ENCODE assay signal across 9 mouse cellular contexts in genomic region chr2:25482969-25483368, GRCm38 (mm10). TPM values are rescaled to one million over a fixed set of nuclear protein-coding genes. Genes with fewer than 3 reads are reported as not detected.
DNase-seq lines count a peak whose midpoint lies in the region; ATAC-seq and TF ChIP-seq lines count a peak whose summit lies in the region.
"Had no signal": no experiment of that assay in that cellular context is flagged by ENCODE, and none has a peak within 500 bp of the region (broad histone marks: within the 10 kb centered on the region; RNA-seq: fewer than 3 reads in every experiment).

No protein-coding gene starts in this region.

- TF ChIP-seq CTCF in E14TG2a.4 (conservative IDR thresholded peaks at IDR 0.05; ENCODE audit: low read length) = peak; percentile 42

- ATAC-seq in intestine, embryonic 14.5 days (replicated peaks; ENCODE audit: low FRiP score, low TSS enrichment, low read depth) = 0 out of 2 replicates have a peak, but pooled peaks have one; percentile 22
- no peak for ATAC-seq in intestine, embryonic 16.5 days
- ATAC-seq in liver, embryonic 13.5 days (ENCODE audit: low read depth) = no peak

- H3K9me3 ChIP-seq in intestine, embryonic 14.5 days (ENCODE audit: control insufficient read depth, low read length) = no peaks in the 10 kb centered on the region
- H3K9me3 ChIP-seq in intestine, embryonic 16.5 days (ENCODE audit: control insufficient read depth, low read length) = no peaks in the 10 kb centered on the region
- H3K9me3 ChIP-seq in E14TG2a.4 (ENCODE audit: low read length) = no peaks in the 10 kb centered on the region
- H3K9me3 ChIP-seq in liver, embryonic 13.5 days (replicated peaks) = no peaks in the 10 kb centered on the region

- intact Hi-C loops in left cerebral cortex, postnatal 25 days (cut with DNase I) = loop anchor here (10.0 kb wide), 1 partner anchor 58 kb away; the partner anchor contains the start of genes Abca2 and Fut7

- H3K4me3 ChIP-seq in intestine, embryonic 14.5 days (ENCODE audit: low read depth, low read length) = no peak overlapping the region
- no peak overlapping the region for H3K4me3 ChIP-seq in intestine, embryonic 16.5 days (ENCODE audit: low read length)
- H3K4me3 ChIP-seq in E14TG2a.4 (replicated peaks; ENCODE audit: low read length) = no peak overlapping the region
- H3K4me3 ChIP-seq in liver, embryonic 13.5 days (replicated peaks) = no peak overlapping the region

- no peaks in the 10 kb centered on the region for H3K27me3 ChIP-seq in intestine, embryonic 14.5 days (replicated peaks; ENCODE audit: control insufficient read depth, insufficient read depth, low read length)
- H3K27me3 ChIP-seq in intestine, embryonic 16.5 days (replicated peaks; ENCODE audit: control insufficient read depth, insufficient read depth, low read length) = no peaks in the 10 kb centered on the region
- 0 out of 2 replicates have a peak, but pooled peaks cover 6% of the 10 kb centered on the region for H3K27me3 ChIP-seq in E14TG2a.4 (ENCODE audit: insufficient read depth, low read length)
- H3K27me3 ChIP-seq in liver, embryonic 13.5 days = no peaks in the 10 kb centered on the region

- H3K27ac ChIP-seq in intestine, embryonic 14.5 days (ENCODE audit: low read depth) = no peak overlapping the region
- no peak overlapping the region for H3K27ac ChIP-seq in intestine, embryonic 16.5 days (ENCODE audit: low read length)
- no peak overlapping the region for H3K27ac ChIP-seq in liver, embryonic 13.5 days

- no peaks in the 10 kb centered on the region for H3K36me3 ChIP-seq in intestine, embryonic 14.5 days (ENCODE audit: control insufficient read depth, insufficient read depth, low read length)
- H3K36me3 ChIP-seq in intestine, embryonic 16.5 days (ENCODE audit: control insufficient read depth, insufficient read depth, low read length) = no peaks in the 10 kb centered on the region
- no peaks in the 10 kb centered on the region for H3K36me3 ChIP-seq in E14TG2a.4 (ENCODE audit: insufficient read depth, low read length)
- no peaks in the 10 kb centered on the region for H3K36me3 ChIP-seq in liver, embryonic 13.5 days

- H3K9ac ChIP-seq in intestine, embryonic 14.5 days (ENCODE audit: low read length) = no peak overlapping the region
- no peak overlapping the region for H3K9ac ChIP-seq in intestine, embryonic 16.5 days (ENCODE audit: low read depth, low read length)
- H3K9ac ChIP-seq in liver, embryonic 13.5 days = no peak overlapping the region

- peak; percentile 67 for DNase-seq in intestine, embryonic 14.5 days (ENCODE audit: low spot score)
- peak; percentile 82 for DNase-seq in cerebellum, adult 9-10 months
- DNase-seq in liver, embryonic 13.5 days = peak; percentile 37
- DNase-seq in thymus, postnatal 0 days (ENCODE audit: low spot score) = peak; percentile 81
- DNase-seq in left cerebral cortex, postnatal 25 days (ENCODE audit: low spot score in 2 of 2) = no peak
- no peak for DNase-seq in left cerebral cortex, adult 9 months (ENCODE audit: low spot score in 2 of 2)

- no peaks in the 10 kb centered on the region for H3K4me1 ChIP-seq in intestine, embryonic 14.5 days (replicated peaks; ENCODE audit: control insufficient read depth, insufficient read depth, low read length)
- H3K4me1 ChIP-seq in intestine, embryonic 16.5 days (ENCODE audit: control insufficient read depth, insufficient read depth, low read length) = peaks cover 12% of the 10 kb centered on the region
- H3K4me1 ChIP-seq in E14TG2a.4 (replicated peaks; ENCODE audit: low read depth, low read length) = 0 out of 2 replicates have a peak, but pooled peaks cover 3% of the 10 kb centered on the region
- peaks cover 29% of the 10 kb centered on the region for H3K4me1 ChIP-seq in liver, embryonic 13.5 days (replicated peaks)

- H3K4me2 ChIP-seq in intestine, embryonic 14.5 days (ENCODE audit: low read length) = no peak overlapping the region
- H3K4me2 ChIP-seq in intestine, embryonic 16.5 days (ENCODE audit: low read depth, low read length) = no peak overlapping the region
- H3K4me2 ChIP-seq in liver, embryonic 13.5 days = no peak overlapping the region

- 26% methylated on average over 7 of the region's 7 CpGs for whole genome bisulfite sequencing in intestine, embryonic 14.5 days
- WGBS in intestine, embryonic 16.5 days = 25% methylated on average over 7 of the region's 7 CpGs
- 13% methylated on average over 7 of the region's 7 CpGs for WGBS in liver, embryonic 13.5 days (ENCODE audit: insufficient replicate concordance)

RNA-seq across cellular contexts. Expression of gene Lcn12, which starts 10.7 kb away (rescaled TPM):
- polyA plus RNA-seq in intestine, embryonic 14.5 days (2014; fragmentation: Nextera tagmentation; extraction: Ambion mirVana) = not detected in 2 replicates
- 0.32 TPM in 1 of 2 replicates, not detected in the other for polyA plus RNA-seq in intestine, embryonic 16.5 days (2015; fragmentation: Nextera tagmentation; extraction: Ambion mirVana)
- polyA plus RNA-seq in liver, embryonic 13.5 days (2015; fragmentation: Nextera tagmentation; extraction: Ambion mirVana) = not detected in 2 replicates
- polyA plus RNA-seq in thymus, postnatal 0 days (2015; fragmentation: Nextera tagmentation; extraction: Ambion mirVana) = not detected in 2 replicates
- not detected for total RNA-seq in left cerebral cortex, postnatal 25 days (2021)
- total RNA-seq: left cerebral cortex, adult 18-20 months had no signal

RNA-seq across cellular contexts. Expression of gene Ptgds, which starts 13.1 kb away (rescaled TPM):
- 6.2 and 7.9 TPM in 2 replicates for polyA plus RNA-seq in intestine, embryonic 14.5 days (2014; fragmentation: Nextera tagmentation; extraction: Ambion mirVana)
- polyA plus RNA-seq in intestine, embryonic 16.5 days (2015; fragmentation: Nextera tagmentation; extraction: Ambion mirVana) = 4.0 and 4.5 TPM in 2 replicates
- polyA plus RNA-seq in liver, embryonic 13.5 days (2015; fragmentation: Nextera tagmentation; extraction: Ambion mirVana) = 0.38 TPM in 1 of 2 replicates, not detected in the other
- 6.3 TPM in 2 replicates for polyA plus RNA-seq in thymus, postnatal 0 days (2015; fragmentation: Nextera tagmentation; extraction: Ambion mirVana)
- 1,000 to 10,000 TPM; 1,926 to 2,241 TPM for total RNA-seq in left cerebral cortex, postnatal 25 days (2021)

RNA-seq across cellular contexts. Expression of gene Fbxw5, which starts 17.6 kb away (rescaled TPM):
- 72.9 and 79.3 TPM in 2 replicates for polyA plus RNA-seq in intestine, embryonic 14.5 days (2014; fragmentation: Nextera tagmentation; extraction: Ambion mirVana)
- 70.2 and 71.9 TPM in 2 replicates for polyA plus RNA-seq in intestine, embryonic 16.5 days (2015; fragmentation: Nextera tagmentation; extraction: Ambion mirVana)
- polyA plus RNA-seq in liver, embryonic 13.5 days (2015; fragmentation: Nextera tagmentation; extraction: Ambion mirVana) = 27.9 and 31.1 TPM in 2 replicates
- polyA plus RNA-seq in thymus, postnatal 0 days (2015; fragmentation: Nextera tagmentation; extraction: Ambion mirVana) = 44.3 and 47.2 TPM in 2 replicates
- total RNA-seq in left cerebral cortex, postnatal 25 days (2021) = 100 to 1,000 TPM; 112 to 127 TPM

RNA-seq across cellular contexts. Expression of gene C8g, which starts 18.6 kb away (rescaled TPM):
- polyA plus RNA-seq in intestine, embryonic 14.5 days (2014; fragmentation: Nextera tagmentation; extraction: Ambion mirVana) = 5.9 and 6.3 TPM in 2 replicates
- 6.8 and 8.5 TPM in 2 replicates for polyA plus RNA-seq in intestine, embryonic 16.5 days (2015; fragmentation: Nextera tagmentation; extraction: Ambion mirVana)
- polyA plus RNA-seq in liver, embryonic 13.5 days (2015; fragmentation: Nextera tagmentation; extraction: Ambion mirVana) = 25.8 and 26.8 TPM in 2 replicates
- 5.6 and 6.4 TPM in 2 replicates for polyA plus RNA-seq in thymus, postnatal 0 days (2015; fragmentation: Nextera tagmentation; extraction: Ambion mirVana)
- 1 to 10 TPM; 1.1 to 1.7 TPM for total RNA-seq in left cerebral cortex, postnatal 25 days (2021)

RNA-seq across cellular contexts. Expression of gene Paxx, which starts 22.1 kb away (rescaled TPM):
- 25.0 and 27.4 TPM in 2 replicates for polyA plus RNA-seq in intestine, embryonic 14.5 days (2014; fragmentation: Nextera tagmentation; extraction: Ambion mirVana)
- 31.5 and 37.4 TPM in 2 replicates for polyA plus RNA-seq in intestine, embryonic 16.5 days (2015; fragmentation: Nextera tagmentation; extraction: Ambion mirVana)
- polyA plus RNA-seq in liver, embryonic 13.5 days (2015; fragmentation: Nextera tagmentation; extraction: Ambion mirVana) = 7.2 and 7.7 TPM in 2 replicates
- polyA plus RNA-seq in thymus, postnatal 0 days (2015; fragmentation: Nextera tagmentation; extraction: Ambion mirVana) = 72.4 and 83.3 TPM in 2 replicates
- 10 to 100 TPM; 68.6 to 81.0 TPM for total RNA-seq in left cerebral cortex, postnatal 25 days (2021)

Comparison
In these comparisons a context has a peak if more than half of its experiments do, and no peak if none do; other contexts are left out.
1. DNase-seq: peak in intestine, embryonic 14.5 days (single experiment), cerebellum, adult 9-10 months (single experiment), liver, embryonic 13.5 days (single experiment) and thymus, postnatal 0 days (single experiment); none in left cerebral cortex, postnatal 25 days (0 of 2) and left cerebral cortex, adult 9 months (0 of 2).